Mouse (Mus musculus) cortical plate, adult 2 months (tissue): ENCODE results near the gene Bdkrb2. TPM values are rescaled to one million over a fixed set of nuclear protein-coding genes. Genes with fewer than 3 reads are reported as not detected.

ENCODE experiments used
- H3K27ac ChIP-seq: fragments of 200-500 bp; 2 replicates; pipeline ENCODE4 v1.5.1; 2012; ENCODE audit warnings: low read length, control low read depth, inconsistent platforms; ENCODE audit not compliant: insufficient read depth
- H3K4me1 ChIP-seq: fragments of 200-500 bp; 2 replicates; pipeline ENCODE4 v1.6.1; 2011; ENCODE audit warnings: low read length; ENCODE audit not compliant: control insufficient read depth, insufficient read depth
- H3K4me3 ChIP-seq: fragments of 200-500 bp; 2 replicates; pipeline ENCODE4 v1.5.1; 2011; ENCODE audit warnings: mild to moderate bottlenecking, low read length, control low read depth; ENCODE audit not compliant: insufficient read depth
- CTCF ChIP-seq: fragments of 200-500 bp; IDR thresholded peaks from 2 replicates; pipeline ENCODE4 v1.5.1; 2011; ENCODE audit warnings: mild to moderate bottlenecking, control low read depth, low read length; ENCODE audit not compliant: insufficient read depth; ENCODE audit errors: extremely low read depth
- POLR2A ChIP-seq: fragments of 200-500 bp; IDR thresholded peaks from 2 replicates; pipeline ENCODE4 v1.6.1; 2011; ENCODE audit warnings: mild to moderate bottlenecking, low read length, control low read depth; ENCODE audit not compliant: insufficient read depth; ENCODE audit errors: extremely low read depth
- polyA plus RNA-seq: library from polyadenylated mRNA; depleted of rRNA; stranded (reverse); fragments of >200 nt; gene quantifications from 2 replicates; pipeline ENCODE4 v1.2.3, GENCODE M21; 2012

Bdkrb2 gene
- polyA plus RNA-seq, 1 experiment: 0.38 TPM

- TF ChIP-seq CTCF: no peak
- TF ChIP-seq POLR2A: no peak
- Histone ChIP-seq H3K4me3 (no peak overlapping the region), H3K4me1 (no peaks in the 10 kb centered on the region), H3K27ac (no peak overlapping the region)
These were observed 20.5 kb downstream of the Bdkrb2 start for GRCm38 (mm10) chr12:105583484-105583883.

- H3K27ac ChIP-seq: no peak overlapping the region
- no peak overlapping the region for H3K4me3 ChIP-seq
- H3K4me1 ChIP-seq: no peaks in the 10 kb centered on the region
- TF ChIP-seq POLR2A (no peak), CTCF (peak; percentile 82)
These were observed 21.8 kb downstream of the Bdkrb2 start for GRCm38 (mm10) chr12:105584851-105585250.

- no peak for TF ChIP-seq CTCF
- TF ChIP-seq POLR2A: no peak
- no peak overlapping the region for H3K4me3 ChIP-seq
- H3K4me1 ChIP-seq: no peaks in the 10 kb centered on the region
- no peak overlapping the region for H3K27ac ChIP-seq
These were observed 24.5 kb downstream of the Bdkrb2 start for GRCm38 (mm10) chr12:105587526-105587925.

- no peaks in the 10 kb centered on the region for H3K4me1 ChIP-seq
- no peak overlapping the region for H3K4me3 ChIP-seq
- no peak overlapping the region for H3K27ac ChIP-seq
- TF ChIP-seq POLR2A: no peak
- TF ChIP-seq CTCF: no peak
These were observed 27.8 kb downstream of the Bdkrb2 start for GRCm38 (mm10) chr12:105590786-105591185.

- TF ChIP-seq CTCF (no peak), POLR2A (no peak)
- H3K4me1 ChIP-seq: no peaks in the 10 kb centered on the region
- no peak overlapping the region for H3K4me3 ChIP-seq
- H3K27ac ChIP-seq: no peak overlapping the region
These were observed 29.3 kb downstream of the Bdkrb2 start for GRCm38 (mm10) chr12:105592361-105592761.

DNA sequence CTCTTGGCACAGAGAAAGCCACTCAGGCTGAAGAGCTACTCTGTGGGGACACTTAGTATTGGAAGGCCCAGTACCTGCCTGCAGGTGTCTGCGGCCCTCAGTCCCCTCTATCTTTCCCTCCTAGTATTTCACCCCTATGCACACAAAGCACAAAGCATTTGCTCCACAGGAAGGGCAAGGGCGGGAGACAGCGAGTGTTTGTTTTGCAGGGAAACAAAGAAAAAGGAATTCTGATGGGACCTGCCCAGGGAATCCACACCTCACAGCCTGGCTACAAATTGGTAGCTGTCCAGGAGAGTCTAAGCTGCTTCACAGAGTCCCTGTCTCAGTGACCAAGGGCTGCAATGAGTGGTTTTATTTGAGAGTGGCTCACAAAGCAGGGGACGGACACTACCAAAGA is 30.4 kb downstream of the Bdkrb2 start:
- no peak for TF ChIP-seq POLR2A
- TF ChIP-seq CTCF: no peak
- no peaks in the 10 kb centered on the region for H3K4me1 ChIP-seq
- no peak overlapping the region for H3K27ac ChIP-seq
- no peak overlapping the region for H3K4me3 ChIP-seq

DNA sequence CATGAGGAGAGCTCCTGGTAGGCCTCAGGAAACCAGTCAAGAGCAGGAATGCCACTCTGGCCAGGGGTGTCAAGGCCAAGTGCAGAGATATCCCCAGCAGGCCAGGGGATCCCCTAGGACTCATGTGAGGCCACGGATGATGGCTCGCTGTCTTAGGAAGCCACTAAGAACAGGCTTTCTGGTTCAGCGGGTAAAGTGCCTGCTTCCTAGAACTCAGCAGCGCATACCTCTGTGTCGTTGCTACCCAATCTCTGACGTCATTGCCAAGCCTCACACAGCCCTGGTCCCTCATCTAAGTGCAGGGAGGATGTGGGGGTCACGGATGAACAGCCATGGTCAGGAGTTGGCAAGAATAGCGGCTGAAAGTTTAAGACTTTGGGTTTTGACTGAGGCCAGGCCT is 34.1 kb downstream of the Bdkrb2 start:
- TF ChIP-seq POLR2A (no peak), CTCF (no peak)
- no peak overlapping the region for H3K27ac ChIP-seq
- no peak overlapping the region for H3K4me3 ChIP-seq
- H3K4me1 ChIP-seq: no peaks in the 10 kb centered on the region

GRCm38 (mm10) chr12:105598503-105598902 is 35.5 kb downstream of the Bdkrb2 start:
- Histone ChIP-seq H3K27ac (no peak overlapping the region), H3K4me3 (no peak overlapping the region), H3K4me1 (no peaks in the 10 kb centered on the region)
- TF ChIP-seq CTCF (no peak), POLR2A (no peak)

GRCm38 (mm10) chr12:105599098-105599497 is 36.1 kb downstream of the Bdkrb2 start:
- H3K27ac ChIP-seq: no peak overlapping the region
- no peak overlapping the region for H3K4me3 ChIP-seq
- TF ChIP-seq POLR2A: no peak
- TF ChIP-seq CTCF: no peak
- H3K4me1 ChIP-seq: no peaks in the 10 kb centered on the region

DNA sequence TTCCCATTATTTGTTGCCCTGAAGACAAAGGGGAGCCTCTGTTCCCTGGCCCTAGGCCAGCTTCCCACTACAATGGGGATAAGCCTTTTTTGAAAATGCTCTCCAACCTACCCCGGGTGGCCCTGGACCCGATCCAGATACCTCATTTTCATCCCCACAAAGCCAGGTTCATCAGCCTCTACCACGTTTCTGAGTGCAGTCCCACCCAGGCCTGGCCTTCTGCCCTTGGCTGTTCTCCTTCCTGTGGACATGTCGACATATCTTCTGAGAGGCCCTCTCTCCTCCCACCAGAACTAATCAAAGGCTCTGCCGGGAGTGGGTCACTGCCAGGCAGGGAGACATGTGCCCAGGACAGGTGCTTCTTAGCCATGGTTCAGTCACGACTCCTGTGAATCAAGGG is 38.6 kb downstream of the Bdkrb2 start:
- TF ChIP-seq POLR2A (no peak), CTCF (no peak)
- H3K4me1 ChIP-seq: no peaks in the 10 kb centered on the region
- no peak overlapping the region for H3K27ac ChIP-seq
- no peak overlapping the region for H3K4me3 ChIP-seq
